In genomic region chr11:5971202-5971601, GRCm38 (mm10) we compare ENCODE assay signal across 31 mouse cellular contexts. TPM values are rescaled to one million over a fixed set of nuclear protein-coding genes. Genes with fewer than 3 reads are reported as not detected.
DNase-seq lines count a peak whose midpoint lies in the region; ATAC-seq and TF ChIP-seq lines count a peak whose summit lies in the region.
"Had no signal": no experiment of that assay in that cellular context is flagged by ENCODE, and none has a peak within 500 bp of the region (broad histone marks: within the 10 kb centered on the region; RNA-seq: fewer than 3 reads in every experiment).

No protein-coding gene starts in this region.

- no peak for ATAC-seq in hindbrain, embryonic 11.5 days (ENCODE audit: low FRiP score)
- ATAC-seq in midbrain, postnatal 0 days (ENCODE audit: low FRiP score) = no peak
- ATAC-seq: CD4-positive, CD25-positive, alpha-beta regulatory T cell, adult 4 months; forebrain, embryonic 15.5 days; hindbrain, embryonic 16.5 days; intestine, embryonic 15.5 days; midbrain, embryonic 13.5 days had no signal

- 0 out of 2 replicates have a peak overlapping the region, but pooled peaks have one; percentile 29 for H3K27ac ChIP-seq in hindbrain, embryonic 10.5 days
- no peak overlapping the region for H3K27ac ChIP-seq in hindbrain, embryonic 11.5 days (ENCODE audit: low read depth, low read length)
- H3K27ac ChIP-seq in limb, embryonic 10.5 days = peak overlapping the region; percentile 20; the same call in 1 of the 2 replicates
- no peak overlapping the region for H3K27ac ChIP-seq in midbrain, postnatal 0 days (ENCODE audit: low read depth, low read length)
- H3K27ac ChIP-seq: forebrain, embryonic 10.5 days; forebrain, embryonic 15.5 days; heart, adult 2 months; heart, embryonic 13.5 days; intestine, embryonic 15.5 days; lung, embryonic 15.5 days; midbrain, embryonic 13.5 days had no signal

- H3K9me3 ChIP-seq in hindbrain, embryonic 10.5 days = no peaks in the 10 kb centered on the region
- H3K9me3 ChIP-seq in hindbrain, embryonic 11.5 days (ENCODE audit: control insufficient read depth, low read length) = no peaks in the 10 kb centered on the region
- H3K9me3 ChIP-seq in E14TG2a.4 (ENCODE audit: low read length) = no peaks in the 10 kb centered on the region
- 0 out of 2 replicates have a peak, but pooled peaks cover 3% of the 10 kb centered on the region for H3K9me3 ChIP-seq in limb, embryonic 10.5 days (replicated peaks)
- H3K9me3 ChIP-seq in midbrain, postnatal 0 days (ENCODE audit: low read length) = no peaks in the 10 kb centered on the region
- H3K9me3 ChIP-seq: forebrain, embryonic 10.5 days; forebrain, embryonic 15.5 days; heart, embryonic 13.5 days; intestine, embryonic 15.5 days; lung, embryonic 15.5 days; midbrain, embryonic 13.5 days had no signal

- H3K4me2 ChIP-seq in hindbrain, embryonic 11.5 days (replicated peaks; ENCODE audit: low read depth, low read length) = no peak overlapping the region
- no peak overlapping the region for H3K4me2 ChIP-seq in midbrain, postnatal 0 days (ENCODE audit: low read depth, low read length, poor library complexity, severe bottlenecking)
- H3K4me2 ChIP-seq: forebrain, embryonic 15.5 days; liver, embryonic 11.5 days; lung, embryonic 15.5 days; midbrain, embryonic 13.5 days had no signal

- peaks cover 55% of the 10 kb centered on the region for H3K36me3 ChIP-seq in hindbrain, embryonic 10.5 days
- H3K36me3 ChIP-seq in hindbrain, embryonic 11.5 days (ENCODE audit: control insufficient read depth, insufficient read depth, low read length) = peaks cover 5% of the 10 kb centered on the region; the same call in 1 of the 2 replicates
- H3K36me3 ChIP-seq in E14TG2a.4 (ENCODE audit: insufficient read depth, low read length) = peaks cover 50% of the 10 kb centered on the region
- peaks cover 53% of the 10 kb centered on the region for H3K36me3 ChIP-seq in limb, embryonic 10.5 days
- peaks cover 76% of the 10 kb centered on the region for H3K36me3 ChIP-seq in midbrain, postnatal 0 days (ENCODE audit: insufficient read depth, low read length)

- no peak for TF ChIP-seq CTCF in E14TG2a.4 (conservative IDR thresholded peaks at IDR 0.05; ENCODE audit: low read length)
- TF ChIP-seq CTCF in midbrain, postnatal 0 days (IDR thresholded peaks at IDR 0.05) = no peak

- H3K4me3 ChIP-seq in hindbrain, embryonic 10.5 days = no peak overlapping the region
- no peak overlapping the region for H3K4me3 ChIP-seq in hindbrain, embryonic 11.5 days (ENCODE audit: low read depth, low read length)
- H3K4me3 ChIP-seq in E14TG2a.4 (replicated peaks; ENCODE audit: low read length) = peak overlapping the region; percentile 72
- no peak overlapping the region for H3K4me3 ChIP-seq in limb, embryonic 10.5 days
- no peak overlapping the region for H3K4me3 ChIP-seq in midbrain, postnatal 0 days (ENCODE audit: low read depth, low read length)
- H3K4me3 ChIP-seq: forebrain, embryonic 10.5 days; forebrain, embryonic 15.5 days; heart, adult 2 months; heart, embryonic 13.5 days; intestine, embryonic 15.5 days; lung, embryonic 15.5 days; midbrain, embryonic 13.5 days had no signal

- H3K4me1 ChIP-seq in hindbrain, embryonic 10.5 days (replicated peaks) = peaks cover 52% of the 10 kb centered on the region
- peaks cover 3% of the 10 kb centered on the region; the same call in 1 of the 2 replicates for H3K4me1 ChIP-seq in hindbrain, embryonic 11.5 days (replicated peaks; ENCODE audit: control insufficient read depth, insufficient read depth, low read length)
- peaks cover 81% of the 10 kb centered on the region for H3K4me1 ChIP-seq in E14TG2a.4 (replicated peaks; ENCODE audit: low read depth, low read length)
- H3K4me1 ChIP-seq in limb, embryonic 10.5 days = peaks cover 44% of the 10 kb centered on the region
- H3K4me1 ChIP-seq in midbrain, postnatal 0 days (ENCODE audit: insufficient read depth, low read length) = no peaks in the 10 kb centered on the region
- H3K4me1 ChIP-seq: forebrain, embryonic 15.5 days; midbrain, embryonic 13.5 days had no signal

- 62% methylated on average over 7 of the region's 7 CpGs for WGBS in hindbrain, embryonic 10.5 days
- 55% methylated on average over 7 of the region's 7 CpGs for WGBS in hindbrain, embryonic 11.5 days
- 48% methylated on average over 7 of the region's 7 CpGs for WGBS in limb, embryonic 10.5 days
- 77% methylated on average over 7 of the region's 7 CpGs for WGBS in midbrain, postnatal 0 days

- H3K27me3 ChIP-seq in hindbrain, embryonic 10.5 days (ENCODE audit: insufficient read depth, poor library complexity, severe bottlenecking) = peaks cover 3% of the 10 kb centered on the region; the same call in 1 of the 2 replicates
- no peaks in the 10 kb centered on the region for H3K27me3 ChIP-seq in hindbrain, embryonic 11.5 days (ENCODE audit: control insufficient read depth, insufficient read depth, low read length)
- H3K27me3 ChIP-seq in E14TG2a.4 (ENCODE audit: insufficient read depth, low read length) = peaks cover 13% of the 10 kb centered on the region; the same call in 1 of the 2 replicates
- no peaks in the 10 kb centered on the region for H3K27me3 ChIP-seq in limb, embryonic 10.5 days (ENCODE audit: low read depth, poor library complexity, severe bottlenecking)
- no peaks in the 10 kb centered on the region for H3K27me3 ChIP-seq in midbrain, postnatal 0 days (ENCODE audit: insufficient read depth, low read length)
- H3K27me3 ChIP-seq: forebrain, embryonic 15.5 days; heart, embryonic 13.5 days; intestine, embryonic 15.5 days; lung, embryonic 15.5 days; midbrain, embryonic 13.5 days had no signal

- no peak overlapping the region for H3K9ac ChIP-seq in hindbrain, embryonic 11.5 days (ENCODE audit: low read depth, low read length)
- no peak overlapping the region for H3K9ac ChIP-seq in midbrain, postnatal 0 days (replicated peaks; ENCODE audit: low read length, poor library complexity, severe bottlenecking)
- H3K9ac ChIP-seq: forebrain, embryonic 15.5 days; heart, embryonic 13.5 days; intestine, embryonic 15.5 days; lung, embryonic 15.5 days; midbrain, embryonic 13.5 days had no signal

- DNase-seq in hindbrain, embryonic 10.5 days (ENCODE audit: low spot score) = no peak
- no peak for DNase-seq in hindbrain, embryonic 11.5 days (ENCODE audit: low spot score)
- DNase-seq in ZHBTc4 (ENCODE audit: low read depth, low spot score) = peak; percentile 19
- no peak for DNase-seq in limb, embryonic 10.5 days (ENCODE audit: low spot score)
- no peak for DNase-seq in spleen, postnatal 14 days (ENCODE audit: low spot score in 2 of 2)
- no peak for DNase-seq in kidney, postnatal 25 days
- DNase-seq in midbrain, postnatal 0 days (ENCODE audit: low spot score) = no peak
- DNase-seq: adrenal gland, postnatal 10 days; cerebellum, adult 8-10 months; gastrocnemius, postnatal 25 days; heart, adult 2 months; heart, postnatal 10 days; kidney, adult 9 months; kidney, postnatal 10 days; left cerebral cortex, postnatal 4 days; right cerebral cortex, adult 18-20 months; right cerebral cortex, postnatal 4 days; thymus, postnatal 4 days had no signal

RNA-seq across cellular contexts. Expression of gene Ykt6, which starts 15.7 kb away (rescaled TPM):
- 53.4 and 54.5 TPM in 2 replicates for polyA plus RNA-seq in hindbrain, embryonic 10.5 days (2016; fragmentation: Nextera tagmentation; extraction: Ambion mirVana)
- polyA plus RNA-seq in hindbrain, embryonic 11.5 days (2014; fragmentation: Nextera tagmentation; extraction: Ambion mirVana) = 30.2 and 31.9 TPM in 2 replicates
- polyA plus RNA-seq in limb, embryonic 10.5 days (2016; fragmentation: Nextera tagmentation; extraction: Ambion mirVana) = 55.5 and 65.5 TPM in 2 replicates
- 148 and 151 TPM in 2 replicates for total RNA-seq in midbrain, postnatal 0 days (2014; rRNA removed)
- 87.0 and 89.0 TPM in 2 replicates for polyA plus RNA-seq in midbrain, postnatal 0 days (2015; fragmentation: Nextera tagmentation; extraction: Ambion mirVana)

RNA-seq across cellular contexts. Expression of gene Gck, which starts 21.3 kb away (rescaled TPM):
- 2.5 and 3.8 TPM in 2 replicates for polyA plus RNA-seq in hindbrain, embryonic 10.5 days (2016; fragmentation: Nextera tagmentation; extraction: Ambion mirVana)
- 2.9 and 3.0 TPM in 2 replicates for polyA plus RNA-seq in hindbrain, embryonic 11.5 days (2014; fragmentation: Nextera tagmentation; extraction: Ambion mirVana)
- 0.55 and 1.3 TPM in 2 replicates for polyA plus RNA-seq in limb, embryonic 10.5 days (2016; fragmentation: Nextera tagmentation; extraction: Ambion mirVana)
- 7.6 and 7.7 TPM in 2 replicates for total RNA-seq in midbrain, postnatal 0 days (2014; rRNA removed)
- polyA plus RNA-seq in midbrain, postnatal 0 days (2015; fragmentation: Nextera tagmentation; extraction: Ambion mirVana) = 13.2 and 14.1 TPM in 2 replicates
- total RNA-seq: hematopoietic stem cell, adult 5-6 weeks; megakaryocyte progenitor cell, adult 5-6 weeks; monocyte, adult 5-6 weeks had no signal
- polyA plus RNA-seq: CD4-positive, CD25-positive, alpha-beta regulatory T cell, adult 4 months had no signal

Comparison
In these comparisons a context has a peak if more than half of its experiments do, and no peak if none do; other contexts are left out.
1. H3K27ac ChIP-seq: peak in hindbrain, embryonic 10.5 days (single experiment) and limb, embryonic 10.5 days (single experiment); none in hindbrain, embryonic 11.5 days (single experiment) and midbrain, postnatal 0 days (single experiment).